Mouse (Mus musculus): ENCODE measurements around the gene Pnmal2.

Pnmal2 gene

DNA sequence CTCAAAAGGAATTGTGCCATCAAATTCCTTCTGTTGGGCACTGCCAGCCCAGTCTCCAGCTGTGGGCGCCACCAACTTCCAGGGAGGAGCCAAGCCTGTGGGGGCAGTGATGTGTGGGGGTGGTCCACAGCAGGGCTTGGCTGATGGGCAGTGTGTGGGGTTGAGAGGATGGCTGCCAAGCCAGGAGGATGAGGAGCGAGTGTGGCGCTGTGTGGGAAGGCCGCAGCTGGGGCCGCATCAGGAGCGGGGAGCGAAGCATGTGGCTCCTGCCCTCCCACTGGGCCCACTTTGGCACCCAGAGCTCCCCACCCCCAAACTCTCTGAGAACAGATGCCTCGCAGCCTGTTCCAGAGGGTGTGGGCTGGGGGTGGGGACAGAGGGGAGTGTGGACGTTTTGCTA is 26.5 kb upstream of the Pnmal2 start:
- DNase-seq: no peak

DNA sequence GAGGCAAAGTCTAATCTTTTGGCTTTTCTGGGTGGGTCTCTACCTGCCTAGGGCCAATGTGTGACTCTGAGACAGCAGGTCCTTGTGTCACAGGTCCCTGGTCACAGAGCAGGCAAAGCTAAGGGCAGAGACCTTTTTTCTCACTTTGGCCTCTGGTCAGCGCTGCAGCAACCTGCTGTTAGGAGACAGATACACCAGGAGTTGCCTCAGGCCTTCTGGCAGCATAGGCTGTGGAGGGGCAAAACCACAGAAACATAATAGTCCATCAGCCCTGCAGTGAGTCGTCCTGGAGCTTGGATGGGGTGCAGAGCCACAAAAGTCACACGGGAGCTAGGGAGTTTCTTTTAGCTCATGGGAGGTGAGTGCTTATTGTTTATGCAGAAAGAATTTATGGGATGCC is 25.8 kb upstream of the Pnmal2 start:
- no peak for DNase-seq

DNA sequence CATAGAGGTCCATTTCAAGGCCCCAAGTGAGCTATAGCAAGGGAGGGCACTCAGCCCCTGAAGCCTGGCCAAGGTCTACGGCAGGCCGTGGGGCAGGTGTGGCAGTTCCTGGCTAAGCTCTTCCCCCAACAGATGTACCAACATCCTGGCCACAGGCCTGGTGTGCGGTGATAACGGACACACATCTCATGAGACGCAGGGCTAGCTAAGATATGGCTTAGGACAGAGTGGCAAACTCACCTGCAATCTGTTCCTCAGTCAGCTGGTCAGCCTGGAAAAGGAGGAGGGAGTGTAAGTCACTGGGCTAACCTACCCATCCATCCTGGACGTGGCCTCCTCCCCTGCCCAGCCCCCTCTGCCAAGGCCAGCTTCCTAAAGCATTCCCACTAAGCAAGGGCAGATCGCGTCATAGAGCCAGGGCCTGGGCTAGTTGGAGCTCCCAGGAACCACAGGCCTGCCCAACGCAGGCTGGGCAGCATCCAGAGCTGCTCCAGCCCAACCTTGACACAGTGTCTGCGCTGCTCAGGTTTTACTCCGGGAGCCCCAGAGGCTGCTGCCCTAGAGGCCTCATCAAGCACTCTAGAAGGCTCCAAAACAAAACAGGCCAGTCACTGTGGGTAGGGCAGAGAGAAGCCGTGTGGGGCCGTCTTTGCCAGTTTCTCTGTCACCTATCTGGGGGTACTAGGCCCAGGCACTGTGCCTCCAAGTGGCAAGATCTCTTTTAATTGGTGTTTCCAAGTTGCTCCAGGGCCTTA is 24.9 kb upstream of the Pnmal2 start:
- no peak for DNase-seq

DNA sequence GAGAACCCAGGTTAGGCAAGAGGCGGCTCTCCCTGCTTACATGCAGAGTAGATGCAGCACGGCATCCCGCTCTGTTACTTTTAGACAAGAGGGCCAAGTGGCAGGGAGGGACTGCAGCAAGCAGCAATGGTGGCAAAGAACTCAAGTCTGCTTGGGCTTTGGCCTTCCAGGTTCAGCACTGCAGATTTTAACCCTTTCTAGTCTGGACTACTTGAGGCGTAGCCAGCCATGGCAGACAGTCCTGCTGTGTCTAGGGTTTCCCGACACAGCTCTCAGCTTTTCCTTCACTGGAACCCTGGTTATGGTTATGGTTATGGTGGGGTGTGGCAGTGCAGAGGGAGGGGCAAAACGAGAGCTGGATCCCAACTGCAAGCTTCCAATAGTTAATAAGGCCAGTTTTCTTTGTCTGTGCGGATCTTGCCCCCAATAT is 24.3 kb upstream of the Pnmal2 start:
- no peak for DNase-seq

DNA sequence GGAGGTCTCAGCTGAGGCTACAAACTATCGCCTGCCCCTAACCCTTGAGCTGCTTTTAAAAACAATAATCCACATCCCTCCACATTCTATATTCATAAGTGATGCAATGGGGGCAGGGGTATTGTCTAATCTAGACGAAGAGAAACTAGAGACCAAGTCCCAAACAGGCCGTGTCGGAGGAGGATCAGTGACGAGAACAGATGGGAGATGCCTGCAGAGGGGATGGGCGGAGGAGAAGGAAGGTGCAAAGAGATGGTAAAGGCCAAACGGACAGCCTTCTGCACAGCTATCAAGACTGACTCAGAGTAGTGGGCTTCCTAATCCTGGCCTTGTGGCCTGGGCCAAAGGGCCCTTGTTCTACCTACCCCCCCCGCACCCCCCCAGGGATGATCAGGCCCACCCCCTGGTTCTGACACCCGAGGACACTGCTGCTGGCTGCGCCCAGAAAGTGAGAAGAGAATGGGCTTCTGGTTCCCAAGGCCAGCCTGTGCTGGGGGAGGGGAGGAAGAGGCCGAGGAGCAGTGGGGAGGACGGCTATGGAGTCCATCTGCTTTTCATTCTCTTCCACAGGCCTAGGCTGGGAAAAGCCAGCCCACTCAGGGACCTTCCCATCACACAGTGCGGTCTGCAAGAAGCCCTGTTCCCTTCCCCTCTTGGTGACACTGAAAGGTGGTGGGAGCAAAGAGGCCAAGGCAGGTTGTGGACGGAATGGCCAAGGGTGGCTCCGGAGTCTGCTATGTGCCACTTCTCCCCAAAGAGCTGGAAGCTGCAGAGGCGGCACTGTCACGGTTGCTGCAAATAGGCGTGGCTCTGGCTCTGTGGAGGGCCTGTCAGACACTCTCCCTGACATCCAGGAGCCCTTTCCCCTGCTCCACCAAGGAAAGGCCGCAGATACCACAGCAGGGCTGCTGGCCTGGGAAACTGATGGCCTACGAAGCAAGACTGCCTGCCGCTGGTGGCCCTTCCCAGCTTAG is 23.4 kb upstream of the Pnmal2 start:
- DNase-seq: no peak

DNA sequence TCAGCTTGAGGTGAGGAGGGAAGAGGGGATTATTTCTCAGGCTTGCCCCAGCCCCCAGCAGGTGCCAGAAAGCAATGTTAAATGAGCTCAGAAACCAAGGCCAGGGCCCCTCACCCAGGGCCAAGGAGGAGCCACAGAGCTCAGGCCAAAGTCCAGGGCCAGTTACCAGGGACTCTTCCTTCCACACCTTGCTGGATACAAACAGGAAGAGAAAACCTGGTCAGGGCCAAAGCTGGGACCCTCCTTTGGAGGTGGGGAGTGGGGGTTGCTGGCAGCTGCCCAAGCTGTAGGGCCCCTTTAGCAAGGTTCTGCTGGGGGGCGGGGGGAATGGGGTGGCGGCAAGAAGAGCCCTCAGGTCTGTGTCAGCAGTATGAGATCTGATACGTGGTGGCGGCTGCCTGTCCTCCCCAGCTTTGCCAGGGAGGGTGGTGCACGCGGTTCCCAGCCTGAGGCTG is 22.6 kb upstream of the Pnmal2 start:
- DNase-seq: no peak

DNA sequence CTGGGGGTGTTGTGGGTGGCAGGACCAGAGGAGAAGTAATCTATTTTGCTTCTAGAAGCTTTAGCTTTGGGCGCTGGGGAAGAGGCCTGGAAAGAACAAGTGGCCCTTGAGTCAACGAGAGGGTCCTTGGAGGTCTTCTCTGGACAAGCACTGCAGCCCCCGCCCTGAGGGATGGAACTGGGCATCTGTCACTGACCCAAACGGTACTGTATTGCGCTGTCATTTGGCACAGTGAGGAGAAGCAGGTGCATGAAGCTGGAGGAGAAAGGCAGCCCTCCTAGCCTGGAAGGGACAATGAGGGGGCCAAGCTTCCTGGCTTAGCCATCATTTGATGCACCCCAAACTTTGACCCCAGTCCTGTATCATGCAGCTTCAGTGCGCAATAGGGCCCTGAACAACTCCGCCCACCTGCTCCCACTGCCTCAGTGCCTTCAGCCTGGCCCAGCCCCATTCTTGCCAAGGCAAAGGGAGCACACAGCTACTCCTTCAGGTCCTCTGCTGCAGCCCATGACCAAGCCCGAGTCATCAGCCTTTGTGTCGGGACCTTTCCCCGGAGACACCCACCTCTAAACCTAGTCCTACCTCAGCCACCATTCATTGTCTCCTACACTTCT is 22.0 kb upstream of the Pnmal2 start:
- DNase-seq: no peak

DNA sequence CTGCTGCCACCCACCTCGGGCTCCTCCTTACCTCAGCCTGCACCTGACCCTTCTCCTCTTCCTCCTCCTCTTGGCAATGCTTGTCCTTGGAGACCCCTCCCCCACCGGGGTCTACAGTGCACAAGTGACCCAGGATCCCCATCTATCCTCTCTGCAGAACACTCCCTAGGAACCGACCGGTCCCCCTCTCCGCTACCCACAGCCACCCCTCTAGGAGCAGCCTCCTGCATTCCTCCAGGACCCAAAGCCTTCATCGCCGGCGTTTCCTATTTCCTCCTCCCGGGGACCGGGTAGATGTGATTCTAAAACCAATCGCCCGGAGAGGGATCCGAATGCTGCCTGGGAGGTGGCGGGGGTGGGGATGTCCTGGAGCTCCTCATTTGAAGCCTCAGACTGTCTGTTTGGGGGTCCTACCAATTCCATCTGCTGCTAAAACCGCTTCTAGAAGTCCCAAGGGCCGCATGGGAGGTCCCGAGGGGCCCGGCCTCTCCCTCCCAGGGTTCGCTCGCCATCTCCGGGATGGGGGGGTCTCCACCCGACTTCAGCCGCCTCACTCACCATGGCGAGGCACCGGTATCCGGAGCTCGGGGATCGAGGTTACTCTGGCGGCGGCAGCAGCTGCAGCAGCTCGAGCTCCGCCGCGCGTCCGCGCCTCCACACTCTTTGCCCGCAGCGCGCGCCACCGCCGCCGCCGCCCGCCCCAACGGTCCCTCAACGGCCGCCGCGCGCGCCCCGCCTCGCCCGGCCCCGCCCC is 21.0 kb upstream of the Pnmal2 start:
- DNase-seq: no peak

DNA sequence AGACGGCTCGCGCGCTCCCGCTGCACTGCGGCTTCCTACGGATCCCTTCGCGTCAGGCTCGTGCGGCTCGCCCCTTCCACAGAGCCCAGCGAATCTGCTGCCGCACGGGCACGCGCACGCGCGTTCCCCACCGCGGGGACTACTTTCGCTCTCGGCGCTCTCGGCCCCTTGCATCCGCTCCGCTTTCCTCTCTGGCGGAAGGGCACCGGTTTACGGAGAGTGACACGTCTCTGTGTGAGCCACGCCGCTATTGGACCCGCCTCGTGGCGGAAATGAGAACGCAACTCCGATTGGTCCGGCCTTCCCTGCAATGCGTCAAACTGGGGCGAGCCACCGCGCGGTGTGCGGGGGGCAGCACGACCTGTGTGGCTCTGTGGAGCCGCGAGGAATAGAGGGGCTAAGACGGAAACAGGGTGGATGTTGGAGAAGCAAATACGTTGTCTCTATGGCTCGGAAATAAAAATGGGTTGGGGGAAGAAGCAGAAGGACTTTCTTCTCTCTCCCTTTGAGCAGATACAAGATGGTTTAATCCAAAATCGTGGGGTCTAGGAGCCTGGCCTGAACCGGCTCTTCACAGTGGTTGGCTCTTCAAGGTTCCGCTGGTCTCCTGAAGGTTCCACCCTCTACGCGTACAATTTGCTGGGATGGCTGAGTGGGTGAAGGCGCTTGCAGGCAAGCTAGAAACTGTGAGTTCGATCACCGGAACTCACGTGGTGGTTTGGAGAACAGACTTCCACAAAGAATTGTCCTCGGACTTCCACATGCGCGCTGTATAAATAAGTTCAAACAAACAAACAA is 20.2 kb upstream of the Pnmal2 start, which contains the start of gene Calm3:
TSS of gene Calm3 (minus strand) at position 78 of the 798 bp plus-strand sequence.
- peak; percentile 99 for DNase-seq

DNA sequence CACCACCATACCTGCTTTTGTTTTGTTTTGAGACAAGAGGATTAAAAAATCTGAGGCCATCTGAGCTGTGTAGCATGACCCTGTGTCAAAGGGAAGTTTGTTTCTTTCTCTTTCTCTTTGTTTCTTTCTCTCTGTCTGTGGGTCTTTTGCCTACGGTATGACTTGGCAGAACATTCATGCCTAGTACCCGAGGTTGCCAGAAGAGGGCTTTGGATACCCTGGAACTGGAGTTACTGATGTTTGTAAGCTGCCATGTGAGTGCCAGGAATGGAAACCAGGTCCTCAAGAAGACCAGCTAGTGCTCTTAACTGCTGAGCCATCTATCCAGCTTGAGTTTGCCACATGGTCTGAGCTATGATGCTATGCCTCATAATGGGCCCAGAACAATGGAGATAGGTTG is 16.1 kb upstream of the Pnmal2 start:
- no peak for DNase-seq

DNA sequence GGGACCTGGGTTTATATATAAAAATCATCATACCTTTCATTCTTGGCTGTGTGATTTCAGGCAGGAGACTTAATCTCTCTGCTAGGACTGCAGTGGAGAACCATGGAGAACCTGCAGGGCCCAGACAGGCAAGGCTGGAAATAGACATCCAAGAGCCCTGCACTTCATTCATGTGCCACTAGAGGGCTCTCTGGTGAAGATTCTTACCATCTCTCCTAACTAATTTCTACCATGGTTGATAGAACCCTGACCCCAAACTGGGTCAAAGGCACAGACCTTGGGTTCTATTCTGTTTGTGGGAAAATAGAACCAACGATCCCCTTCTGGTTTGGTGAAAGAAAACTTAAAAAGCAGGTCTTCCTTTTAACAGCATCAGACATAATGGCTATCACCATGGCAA is 13.6 kb upstream of the Pnmal2 start:
- peak; percentile 79 for DNase-seq

DNA sequence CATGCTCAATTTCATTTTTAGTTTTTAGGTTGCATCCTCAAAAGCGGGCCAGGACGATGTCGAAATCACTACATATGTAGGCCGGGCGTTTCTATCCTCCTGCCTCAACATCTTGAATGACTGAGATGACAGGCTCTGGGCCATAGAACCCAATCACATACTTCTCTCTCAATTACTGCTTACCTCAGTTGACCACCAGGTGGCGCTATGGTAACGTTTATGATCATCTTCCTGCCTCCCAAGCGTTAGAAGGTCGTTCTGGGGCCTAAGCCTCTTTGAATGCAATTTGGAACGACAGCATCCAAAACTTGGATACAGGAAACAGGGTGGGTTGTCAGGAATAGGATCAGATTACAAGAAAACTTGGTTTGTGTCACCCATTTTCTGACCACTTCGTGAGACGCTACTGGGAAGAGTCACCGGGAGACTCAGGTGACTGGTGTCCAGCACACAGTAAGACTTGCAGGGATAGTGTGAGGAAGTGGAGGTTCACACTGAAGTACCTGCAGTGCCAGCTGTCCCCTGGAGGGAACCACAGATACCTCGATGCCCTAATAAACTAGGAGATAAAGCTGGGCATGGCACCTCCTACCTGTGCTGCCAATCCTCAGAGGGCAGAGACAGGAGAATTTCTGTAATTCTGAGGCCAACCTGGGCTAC is 12.4 kb upstream of the Pnmal2 start:
- DNase-seq: peak; percentile 90

DNA sequence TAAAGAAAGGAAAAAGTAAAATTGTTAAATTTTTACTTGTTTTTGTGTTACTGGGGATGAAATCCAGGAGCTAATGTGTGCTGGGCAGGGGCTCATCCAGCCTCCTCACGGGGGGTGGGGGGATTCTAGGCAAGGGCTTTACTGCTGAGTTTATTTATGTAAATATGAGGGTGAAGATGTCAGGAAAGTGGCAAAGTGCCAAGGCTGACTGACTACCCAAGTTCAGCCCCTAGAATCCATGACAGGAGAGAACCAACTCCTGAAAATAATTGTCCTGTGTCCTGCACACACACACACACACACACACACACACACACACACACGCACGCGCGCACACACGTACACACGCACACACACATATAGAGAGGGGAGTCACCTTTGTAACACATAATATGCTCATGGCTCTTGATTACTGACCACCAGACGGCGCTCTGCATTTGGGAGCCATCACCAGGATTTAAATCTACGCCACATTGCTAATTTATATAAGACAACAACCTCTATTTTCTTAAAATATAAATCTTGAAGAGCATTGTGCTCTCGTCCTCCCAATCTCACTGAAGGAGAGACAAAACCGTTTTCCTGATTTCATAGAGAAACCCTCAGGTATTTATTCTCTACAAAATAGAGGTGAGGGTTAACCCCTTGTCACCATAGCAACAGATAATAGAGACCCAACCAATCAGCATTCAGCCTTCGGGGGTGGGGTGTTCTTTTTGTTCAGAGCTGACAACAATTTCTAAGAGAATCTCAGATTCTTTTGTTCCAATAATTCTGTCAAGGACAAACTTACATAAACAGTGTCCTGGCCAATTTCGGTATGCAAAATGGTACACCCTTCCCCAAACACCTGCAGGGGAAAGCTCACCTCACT is 11.5 kb upstream of the Pnmal2 start:
- peak; percentile 75 for DNase-seq

DNA sequence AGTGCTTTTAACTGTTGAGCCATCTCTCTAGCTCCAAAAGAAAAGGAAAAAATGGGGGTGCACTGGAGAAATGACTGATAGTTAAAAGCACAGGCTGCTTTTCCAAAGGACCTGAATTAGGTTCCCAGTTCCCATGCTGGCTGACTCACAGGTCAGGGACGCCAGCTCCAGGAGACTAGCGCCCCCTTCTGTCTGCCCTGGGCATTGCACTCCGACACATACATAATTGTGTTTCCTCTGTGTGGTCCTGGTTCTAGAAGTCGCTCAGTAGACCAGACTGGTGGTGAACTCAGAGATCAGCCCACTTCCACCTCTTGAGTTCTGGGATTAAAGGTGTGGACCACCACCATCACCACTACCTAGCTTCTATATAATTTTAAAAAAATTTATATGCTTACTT is 7.2 kb upstream of the Pnmal2 start:
- DNase-seq: no peak

DNA sequence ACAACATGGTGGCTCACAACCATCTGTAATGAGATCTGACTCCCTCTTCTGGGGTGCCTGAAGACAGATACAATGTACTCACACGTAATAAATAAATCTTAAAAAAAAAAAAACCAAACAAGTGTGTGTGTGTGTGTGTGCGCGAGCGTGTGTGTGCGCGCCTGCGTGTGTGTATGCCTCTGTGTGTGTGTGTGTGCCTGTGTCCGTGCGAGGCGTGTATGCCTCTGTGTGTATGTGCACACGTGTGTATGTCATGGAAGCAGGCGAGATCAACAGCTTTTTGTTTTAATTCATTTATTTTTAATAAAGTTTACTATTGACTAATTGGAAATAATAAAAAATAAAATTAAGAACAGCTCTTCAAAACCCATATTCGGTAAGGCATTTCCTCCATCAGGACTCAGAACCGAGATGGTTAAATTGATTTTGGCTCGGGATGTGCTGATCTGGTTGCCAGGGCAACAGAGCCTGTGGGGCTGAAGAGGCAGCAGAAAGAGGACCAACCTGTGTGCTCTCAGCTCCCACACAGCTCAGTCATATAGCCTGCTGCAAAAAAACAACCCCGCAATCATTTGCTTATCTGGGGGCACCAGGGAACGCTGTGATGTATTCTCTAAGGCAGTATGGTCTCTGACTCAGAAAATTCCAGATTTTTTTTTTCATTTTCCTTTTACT is 6.2 kb upstream of the Pnmal2 start:
- DNase-seq: no peak

DNA sequence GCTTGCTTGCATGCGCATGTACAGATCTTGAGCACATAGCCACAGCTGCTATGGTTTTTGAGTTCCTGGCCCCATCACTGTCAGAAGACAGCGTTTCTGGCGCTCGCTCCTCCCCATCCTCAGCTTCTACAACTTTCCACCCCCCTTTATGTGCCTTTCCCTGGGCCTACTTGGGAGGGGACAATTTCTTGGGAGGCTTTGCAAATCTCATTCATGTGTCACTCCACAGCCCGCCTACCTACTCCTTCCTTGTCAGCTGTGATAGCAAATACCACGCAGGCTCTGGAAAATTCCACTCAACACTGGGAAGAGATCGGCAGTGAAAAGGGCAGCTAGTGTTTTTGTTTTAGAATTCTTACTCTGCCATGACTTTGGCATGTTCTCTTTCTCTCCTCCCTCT is 4.2 kb upstream of the Pnmal2 start:
- DNase-seq: no peak

DNA sequence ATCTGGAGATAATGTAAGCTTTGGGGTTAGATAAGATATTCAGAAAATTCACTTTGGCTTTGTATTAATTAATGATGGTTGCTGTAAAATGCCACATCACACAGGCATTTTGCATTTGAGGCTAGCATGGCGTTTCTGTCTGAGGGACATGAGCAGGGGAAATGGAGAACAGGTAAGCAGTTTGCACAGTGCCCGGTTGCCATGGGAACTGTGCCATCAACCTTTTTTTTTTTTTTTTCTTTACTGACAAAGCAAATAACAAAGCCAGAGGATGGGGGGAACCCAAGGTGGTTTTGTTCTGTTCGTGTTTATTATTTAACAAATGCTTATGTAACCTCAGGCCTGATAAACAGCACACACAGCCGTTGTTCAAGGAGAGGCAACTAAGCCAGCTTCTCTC is 1.6 kb upstream of the Pnmal2 start:
- DNase-seq: no peak

DNA sequence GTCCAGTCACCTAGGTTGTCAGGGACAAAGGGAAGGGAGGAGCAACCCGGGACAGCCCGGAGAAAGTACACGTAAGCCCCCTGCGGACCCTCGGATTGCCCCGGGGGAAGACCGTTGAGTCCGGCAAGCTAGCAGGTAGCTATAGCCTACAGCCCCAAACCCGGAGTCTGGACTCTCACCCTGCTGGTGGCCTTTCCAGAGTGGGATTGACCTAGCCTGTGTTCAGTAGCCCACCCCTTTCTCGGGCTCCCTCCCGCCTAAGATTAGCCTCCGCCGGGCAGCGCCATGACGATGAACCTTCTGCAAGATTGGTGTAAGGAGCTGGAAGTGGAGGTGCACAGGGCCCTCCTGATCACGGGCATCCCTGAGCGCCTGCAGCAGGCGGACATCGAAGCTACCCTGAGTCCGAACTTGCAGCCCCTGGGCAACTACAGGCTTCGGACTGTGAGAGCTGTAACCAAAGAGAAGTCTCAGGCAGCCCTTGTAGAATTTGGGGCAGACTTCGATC is 380 bp downstream of the Pnmal2 start:
- no peak for DNase-seq

DNA sequence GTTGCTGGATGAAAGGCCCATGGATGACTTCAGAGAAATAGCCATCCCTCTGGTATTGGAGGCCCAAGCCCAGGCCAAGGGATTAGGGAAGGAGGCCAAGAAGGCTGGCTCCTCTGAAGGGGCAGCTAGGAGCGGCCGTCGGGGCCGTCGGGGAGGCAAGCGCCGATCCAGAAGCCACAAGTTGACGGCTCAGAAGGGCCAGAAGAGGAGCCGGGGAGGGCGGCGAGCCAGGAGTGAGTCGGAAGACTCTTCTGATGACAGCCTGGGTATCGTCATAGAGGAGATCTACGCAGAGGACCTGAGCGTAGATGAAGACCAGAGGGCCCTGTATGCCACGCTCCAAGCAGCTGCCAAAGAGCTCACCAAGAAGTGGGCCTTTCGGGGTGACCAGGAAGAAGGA is 937 bp downstream of the Pnmal2 start:
- DNase-seq: no peak

All from lung, postnatal 14 days (tissue).